Mouse (Mus musculus) kidney, embryonic 16.5 days (tissue): ENCODE measurements around the gene Slc38a8. TPM values are rescaled to one million over a fixed set of nuclear protein-coding genes. Genes with fewer than 3 reads are reported as not detected.

Source experiments
- ATAC-seq: fragments of 200-750 bp; cut with Nextera tagmentation; 2 replicates; pipeline ENCODE4 v1.8.0; 2017; ENCODE audit warnings: moderate TSS enrichment; ENCODE audit not compliant: low FRiP score, low TSS enrichment
- H3K27ac ChIP-seq: fragments of 300-500 bp; sonication (generic); 2 replicates; pipeline ENCODE4 v1.5.1; 2014; ENCODE audit warnings: low read length
- H3K27me3 ChIP-seq: fragments of 300-500 bp; sonication (generic); 2 replicates; pipeline ENCODE4 v1.6.1; 2014; ENCODE audit warnings: low read length, control low read depth, mixed read lengths; ENCODE audit not compliant: insufficient read depth
- H3K36me3 ChIP-seq: fragments of 300-500 bp; sonication (generic); 2 replicates; pipeline ENCODE4 v1.6.1; 2014; ENCODE audit warnings: low read length, control low read depth, mixed read lengths; ENCODE audit not compliant: insufficient read depth
- H3K4me1 ChIP-seq: fragments of 300-500 bp; sonication (generic); 2 replicates; pipeline ENCODE4 v1.6.1; 2014; ENCODE audit warnings: low read length, control low read depth, mixed read lengths; ENCODE audit not compliant: insufficient read depth
- H3K4me2 ChIP-seq: fragments of 300-500 bp; sonication (generic); replicated peaks from 2 replicates; pipeline ENCODE4 v1.6.1; 2014; ENCODE audit warnings: low read depth, low read length
- H3K4me3 ChIP-seq: fragments of 300-500 bp; sonication (generic); 2 replicates; pipeline ENCODE4 v1.5.1; 2014; ENCODE audit warnings: mild to moderate bottlenecking, low read length
- H3K9ac ChIP-seq: fragments of 300-500 bp; sonication (generic); replicated peaks from 2 replicates; pipeline ENCODE4 v1.6.1; 2014; ENCODE audit warnings: low read length
- H3K9me3 ChIP-seq: fragments of 300-500 bp; sonication (generic); 2 replicates; pipeline ENCODE4 v1.6.1; 2016; ENCODE audit warnings: low read length, control low read depth
- WGBS: fragments of 180-500 bp; shearing (Covaris S2); extraction: QIAGEN DNeasy Blood & Tissue Kit; methylation state at CpG from one replicate; pipeline ENCODE4 v1.1.7; 2014; 5-methylcytosine and 5-hydroxymethylcytosine counted together
- polyA plus RNA-seq: library from polyadenylated mRNA; unstranded; fragments of >200 nt; fragmentation: Nextera tagmentation; extraction: Ambion mirVana; gene quantifications from 2 replicates; pipeline ENCODE4 v1.2.1, GENCODE M21; 2015

Slc38a8 gene
- 0.13 TPM in 1 of 2 replicates, not detected in the other for polyA plus RNA-seq

GRCm38 (mm10) chr8:119501598-119501997 is at the start of gene Slc38a8:
Gene Slc38a8, minus strand, starts transcription at chr8:119501698.
- no peak for ATAC-seq
- 43% methylated on average over 5 of the region's 5 CpGs for WGBS
- H3K27me3 ChIP-seq, result no peaks in the 10 kb centered on the region

GRCm38 (mm10) chr8:119548560-119549113 is 47.1 kb upstream of the Slc38a8 start:
- H3K36me3 ChIP-seq, result peaks cover 28% of the 10 kb centered on the region
- H3K9me3 ChIP-seq, result no peaks in the 10 kb centered on the region
- no peak overlapping the region for H3K4me3 ChIP-seq
- no peak overlapping the region for H3K9ac ChIP-seq
- no peak for ATAC-seq
- WGBS, result 64% methylated on average over 7 of the region's 7 CpGs
- no peak overlapping the region for H3K4me2 ChIP-seq
- no peak overlapping the region for H3K27ac ChIP-seq
- peaks cover 6% of the 10 kb centered on the region; the same call in 1 of the 2 replicates for H3K4me1 ChIP-seq
- H3K27me3 ChIP-seq, result no peaks in the 10 kb centered on the region

More at GRCm38 (mm10) chr8:119501598-119501997, at the start of gene Slc38a8:
- Histone ChIP-seq H3K27ac (no peak within 1 kb of the TSS), H3K4me3 (no peak within 1 kb of the TSS), H3K9me3 (no peaks in the 10 kb centered on the region), H3K9ac (0 out of 2 replicates have a peak within 1 kb of the TSS, but pooled peaks have one; percentile 1), H3K36me3 (peaks cover 4% of the 10 kb centered on the region; the same call in 1 of the 2 replicates), H3K4me1 (0 out of 2 replicates have a peak, but pooled peaks cover 6% of the 10 kb centered on the region), H3K4me2 (no peak within 1 kb of the TSS)

- Histone ChIP-seq H3K9ac (no peak overlapping the region), H3K4me2 (no peak overlapping the region), H3K27ac (no peak overlapping the region), H3K9me3 (no peaks in the 10 kb centered on the region), H3K4me1 (no peaks in the 10 kb centered on the region), H3K36me3 (peaks cover 39% of the 10 kb centered on the region), H3K27me3 (no peaks in the 10 kb centered on the region), H3K4me3 (no peak overlapping the region)
- 71% methylated on average over 18 of the region's 18 CpGs for WGBS
- ATAC-seq, result no peak
Observed at GRCm38 (mm10) chr8:119547019-119547691, 45.7 kb upstream of the Slc38a8 start.

DNA sequence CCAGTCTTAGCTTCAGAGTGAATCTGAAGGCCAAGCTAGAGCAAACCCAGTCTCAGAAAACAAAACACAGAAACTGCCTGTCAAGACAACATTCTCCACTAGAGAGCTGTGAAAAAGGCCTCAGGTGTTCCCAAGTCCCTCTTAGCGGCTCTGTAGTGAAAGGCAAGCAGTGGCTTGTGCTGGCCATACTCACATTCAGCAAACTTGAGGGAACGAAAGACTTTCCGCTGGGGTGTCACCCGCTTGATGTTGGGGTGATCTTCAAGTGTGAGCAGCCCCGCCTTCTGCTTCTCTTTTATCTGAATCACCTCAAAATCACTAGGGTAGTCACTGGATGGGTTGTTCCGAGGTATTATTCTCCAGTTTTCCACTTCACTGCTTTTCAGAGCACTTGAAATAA is 44.3 kb upstream of the Slc38a8 start:
- peaks cover 51% of the 10 kb centered on the region for H3K36me3 ChIP-seq
- no peak overlapping the region for H3K4me3 ChIP-seq
- WGBS, result 84% methylated on average over 6 of the region's 6 CpGs
- no peaks in the 10 kb centered on the region for H3K4me1 ChIP-seq
- H3K27ac ChIP-seq, result no peak overlapping the region
- ATAC-seq, result no peak
- H3K27me3 ChIP-seq, result no peaks in the 10 kb centered on the region
- H3K9ac ChIP-seq, result no peak overlapping the region
- no peak overlapping the region for H3K4me2 ChIP-seq
- no peaks in the 10 kb centered on the region for H3K9me3 ChIP-seq

DNA sequence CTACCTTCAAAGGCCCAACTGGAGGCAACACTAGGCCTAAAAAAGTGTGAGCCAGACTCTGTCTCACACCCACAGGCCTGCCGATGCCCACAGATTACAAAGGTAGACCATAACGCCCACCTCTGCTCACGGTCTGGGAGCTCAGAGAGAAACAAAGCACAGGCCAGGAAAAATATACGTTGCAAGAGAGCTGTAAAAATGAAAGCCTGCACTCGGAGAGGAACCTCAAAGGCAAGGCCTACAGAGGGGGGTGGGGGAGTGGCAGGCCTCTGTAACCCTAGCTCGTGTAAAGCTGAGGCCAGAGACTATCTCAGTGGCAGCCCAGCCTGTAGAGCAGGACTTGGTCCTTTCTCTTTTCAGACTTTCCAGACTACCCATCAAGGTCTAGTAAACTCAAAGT is 43.7 kb upstream of the Slc38a8 start:
- no peaks in the 10 kb centered on the region for H3K9me3 ChIP-seq
- no peak overlapping the region for H3K4me2 ChIP-seq
- H3K36me3 ChIP-seq, result peaks cover 57% of the 10 kb centered on the region
- no peak overlapping the region for H3K27ac ChIP-seq
- no peaks in the 10 kb centered on the region for H3K4me1 ChIP-seq
- 38% methylated on average over 6 of the region's 6 CpGs for WGBS
- ATAC-seq, result peak; percentile 57; the same call in 1 of the 2 replicates
- H3K9ac ChIP-seq, result no peak overlapping the region
- H3K27me3 ChIP-seq, result no peaks in the 10 kb centered on the region
- H3K4me3 ChIP-seq, result no peak overlapping the region

DNA sequence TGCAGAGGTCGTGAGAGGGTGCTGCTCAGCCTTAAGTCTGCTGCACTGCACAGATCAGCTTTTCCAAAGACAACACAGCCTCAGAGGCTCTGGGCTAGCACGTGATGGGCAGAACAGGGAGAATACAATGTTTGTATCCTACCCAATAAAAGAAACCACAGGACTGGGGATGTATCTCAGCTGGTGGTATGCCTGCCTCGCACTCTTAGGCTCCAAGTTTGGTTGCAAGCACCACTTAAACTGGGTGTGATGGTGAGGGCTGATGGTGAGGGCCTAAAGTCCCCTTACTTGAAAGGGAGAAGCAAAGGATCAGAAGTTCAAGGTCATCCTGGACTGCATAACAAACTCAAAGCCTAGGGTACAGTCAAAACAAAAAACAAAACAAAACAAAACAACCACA is 43.1 kb upstream of the Slc38a8 start:
- 81% methylated on average over 3 of the region's 3 CpGs for WGBS
- no peak for ATAC-seq
- Histone ChIP-seq H3K9ac (no peak overlapping the region), H3K27me3 (no peaks in the 10 kb centered on the region), H3K4me2 (no peak overlapping the region), H3K36me3 (peaks cover 61% of the 10 kb centered on the region), H3K4me1 (no peaks in the 10 kb centered on the region), H3K4me3 (no peak overlapping the region), H3K27ac (no peak overlapping the region), H3K9me3 (no peaks in the 10 kb centered on the region)

GRCm38 (mm10) chr8:119531973-119532372 is 30.5 kb upstream of the Slc38a8 start:
- Histone ChIP-seq H3K4me3 (no peak overlapping the region), H3K4me2 (no peak overlapping the region), H3K36me3 (peaks cover 91% of the 10 kb centered on the region), H3K27me3 (no peaks in the 10 kb centered on the region), H3K9ac (no peak overlapping the region), H3K9me3 (no peaks in the 10 kb centered on the region), H3K27ac (no peak overlapping the region), H3K4me1 (no peaks in the 10 kb centered on the region)
- no peak for ATAC-seq
- 85% methylated on average over 9 of the region's 9 CpGs for WGBS

- H3K4me1 ChIP-seq, result no peaks in the 10 kb centered on the region
- no peak overlapping the region for H3K27ac ChIP-seq
- WGBS, result 95% methylated on average over 3 of the region's 3 CpGs
- no peaks in the 10 kb centered on the region for H3K27me3 ChIP-seq
- H3K4me3 ChIP-seq, result no peak overlapping the region
- no peak overlapping the region for H3K4me2 ChIP-seq
- H3K36me3 ChIP-seq, result peaks cover 86% of the 10 kb centered on the region
- no peaks in the 10 kb centered on the region for H3K9me3 ChIP-seq
- no peak overlapping the region for H3K9ac ChIP-seq
- ATAC-seq, result no peak
Observed at GRCm38 (mm10) chr8:119531397-119531796, 29.9 kb upstream of the Slc38a8 start.

GRCm38 (mm10) chr8:119530937-119531336 is 29.4 kb upstream of the Slc38a8 start:
- no peaks in the 10 kb centered on the region for H3K27me3 ChIP-seq
- ATAC-seq, result no peak
- no peak overlapping the region for H3K4me2 ChIP-seq
- no peak overlapping the region for H3K9ac ChIP-seq
- 80% methylated on average over 6 of the region's 6 CpGs for WGBS
- H3K27ac ChIP-seq, result no peak overlapping the region
- no peak overlapping the region for H3K4me3 ChIP-seq
- H3K36me3 ChIP-seq, result peaks cover 81% of the 10 kb centered on the region
- no peaks in the 10 kb centered on the region for H3K9me3 ChIP-seq
- no peaks in the 10 kb centered on the region for H3K4me1 ChIP-seq

- no peak for ATAC-seq
- Histone ChIP-seq H3K27me3 (no peaks in the 10 kb centered on the region), H3K4me2 (no peak overlapping the region), H3K36me3 (peaks cover 80% of the 10 kb centered on the region), H3K9ac (no peak overlapping the region), H3K4me3 (no peak overlapping the region), H3K9me3 (no peaks in the 10 kb centered on the region), H3K27ac (no peak overlapping the region), H3K4me1 (no peaks in the 10 kb centered on the region)
- WGBS, result 91% methylated on average over 7 of the region's 7 CpGs
Observed at GRCm38 (mm10) chr8:119528762-119529161, 27.3 kb upstream of the Slc38a8 start.
